ENCODE assay signal across 12 mouse cellular contexts in genomic region chr2:38485409-38485808, GRCm38 (mm10). TPM values are rescaled to one million over a fixed set of nuclear protein-coding genes. Genes with fewer than 3 reads are reported as not detected.
A peak's percentile ranks its signal among the peaks of the same experiment; 100 is the strongest.
DNase-seq lines count a peak whose midpoint lies in the region; ATAC-seq and TF ChIP-seq lines count a peak whose summit lies in the region.
"Had no signal": no experiment of that assay in that cellular context is flagged by ENCODE, and none has a peak within 500 bp of the region (broad histone marks: within the 10 kb centered on the region; RNA-seq: fewer than 3 reads in every experiment).

No protein-coding gene starts in this region.

- WGBS in heart, postnatal 0 days: 79% methylated on average over 3 of the region's 3 CpGs
- 88% methylated on average over 3 of the region's 3 CpGs for WGBS in midbrain, embryonic 11.5 days
- WGBS in midbrain, embryonic 14.5 days: 86% methylated on average over 3 of the region's 3 CpGs
- WGBS in liver, embryonic 13.5 days (ENCODE audit: insufficient replicate concordance): 46% methylated on average over 3 of the region's 3 CpGs

- no peak overlapping the region for H3K9ac ChIP-seq in heart, postnatal 0 days (replicated peaks; ENCODE audit: low read depth, low read length)
- H3K9ac ChIP-seq in midbrain, embryonic 11.5 days (ENCODE audit: low read length): no peak overlapping the region
- H3K9ac ChIP-seq in midbrain, embryonic 14.5 days (replicated peaks; ENCODE audit: low read length): no peak overlapping the region
- no peak overlapping the region for H3K9ac ChIP-seq in liver, embryonic 13.5 days
- H3K9ac ChIP-seq: hindbrain, embryonic 13.5 days; limb, embryonic 15.5 days; midbrain, embryonic 12.5 days had no signal

- no peak for ATAC-seq in heart, postnatal 0 days (ENCODE audit: insufficient read depth, low read depth)
- ATAC-seq in midbrain, embryonic 11.5 days (ENCODE audit: low FRiP score): no peak
- ATAC-seq in midbrain, embryonic 14.5 days (ENCODE audit: low FRiP score, low TSS enrichment): no peak
- ATAC-seq in liver, embryonic 13.5 days (ENCODE audit: low read depth): no peak; the same call in 1 of the 2 replicates

- H3K4me3 ChIP-seq in heart, postnatal 0 days (ENCODE audit: low read depth, low read length): no peak overlapping the region
- no peak overlapping the region for H3K4me3 ChIP-seq in midbrain, embryonic 11.5 days (ENCODE audit: low read depth, low read length)
- H3K4me3 ChIP-seq in midbrain, embryonic 14.5 days (replicated peaks; ENCODE audit: low read depth, low read length): no peak overlapping the region
- H3K4me3 ChIP-seq in liver, embryonic 13.5 days (replicated peaks): no peak overlapping the region
- H3K4me3 ChIP-seq: hindbrain, embryonic 13.5 days; limb, embryonic 15.5 days; midbrain, embryonic 12.5 days had no signal

- H3K4me2 ChIP-seq in heart, postnatal 0 days (ENCODE audit: low read depth, low read length): no peak overlapping the region
- H3K4me2 ChIP-seq in midbrain, embryonic 11.5 days: no peak overlapping the region
- H3K4me2 ChIP-seq in midbrain, embryonic 14.5 days (ENCODE audit: low read length): no peak overlapping the region
- 0 out of 2 replicates have a peak overlapping the region, but pooled peaks have one; percentile 18 for H3K4me2 ChIP-seq in liver, embryonic 13.5 days
- H3K4me2 ChIP-seq: hindbrain, embryonic 13.5 days; limb, embryonic 15.5 days; midbrain, embryonic 12.5 days had no signal

- peaks cover 28% of the 10 kb centered on the region for H3K4me1 ChIP-seq in heart, postnatal 0 days (ENCODE audit: control insufficient read depth, insufficient read depth)
- H3K4me1 ChIP-seq in midbrain, embryonic 11.5 days (ENCODE audit: control insufficient read depth, insufficient read depth, low read length): no peaks in the 10 kb centered on the region
- no peaks in the 10 kb centered on the region for H3K4me1 ChIP-seq in midbrain, embryonic 14.5 days (ENCODE audit: control insufficient read depth, insufficient read depth, low read length)
- H3K4me1 ChIP-seq in liver, embryonic 13.5 days (replicated peaks): peaks cover 37% of the 10 kb centered on the region
- H3K4me1 ChIP-seq: midbrain, embryonic 12.5 days had no signal

- no peaks in the 10 kb centered on the region for H3K27me3 ChIP-seq in heart, postnatal 0 days (ENCODE audit: control insufficient read depth, insufficient read depth, low read length)
- H3K27me3 ChIP-seq in midbrain, embryonic 11.5 days (ENCODE audit: control insufficient read depth, insufficient read depth, low read length): no peaks in the 10 kb centered on the region
- H3K27me3 ChIP-seq in midbrain, embryonic 14.5 days (ENCODE audit: control insufficient read depth, insufficient read depth, low read length): no peaks in the 10 kb centered on the region
- H3K27me3 ChIP-seq in liver, embryonic 13.5 days: no peaks in the 10 kb centered on the region
- H3K27me3 ChIP-seq: CH12.LX; hindbrain, embryonic 13.5 days; limb, embryonic 15.5 days; midbrain, embryonic 12.5 days had no signal

- DNase-seq in heart, postnatal 0 days (ENCODE audit: low spot score): no peak
- DNase-seq in heart, adult 18-20 months: no peak
- peak; percentile 61 for DNase-seq in midbrain, embryonic 11.5 days (ENCODE audit: low spot score, missing footprints)
- DNase-seq in midbrain, embryonic 14.5 days: no peak
- no peak for DNase-seq in liver, embryonic 13.5 days
- no peak for DNase-seq in frontal cortex, postnatal 36 days (ENCODE audit: low spot score in 2 of 2)
- DNase-seq in right cerebral cortex, adult 2 months (ENCODE audit: low spot score in 2 of 2): no peak
- DNase-seq: thymus, adult 2 months had no signal

- peak overlapping the region; percentile 66; the same call in 1 of the 2 replicates for H3K27ac ChIP-seq in heart, postnatal 0 days (ENCODE audit: low read depth)
- no peak overlapping the region for H3K27ac ChIP-seq in midbrain, embryonic 11.5 days (ENCODE audit: low read depth, low read length)
- H3K27ac ChIP-seq in midbrain, embryonic 14.5 days (replicated peaks; ENCODE audit: low read depth, low read length): no peak overlapping the region
- peak overlapping the region; percentile 64 for H3K27ac ChIP-seq in liver, embryonic 13.5 days
- H3K27ac ChIP-seq: midbrain, embryonic 12.5 days had no signal

- H3K36me3 ChIP-seq in heart, postnatal 0 days (replicated peaks; ENCODE audit: control insufficient read depth, insufficient read depth, low read length): no peaks in the 10 kb centered on the region
- no peaks in the 10 kb centered on the region for H3K36me3 ChIP-seq in midbrain, embryonic 11.5 days (ENCODE audit: control insufficient read depth, insufficient read depth, low read length)
- H3K36me3 ChIP-seq in midbrain, embryonic 14.5 days (ENCODE audit: control insufficient read depth, insufficient read depth, low read length): no peaks in the 10 kb centered on the region
- no peaks in the 10 kb centered on the region for H3K36me3 ChIP-seq in liver, embryonic 13.5 days
- H3K36me3 ChIP-seq: hindbrain, embryonic 13.5 days; limb, embryonic 15.5 days; midbrain, embryonic 12.5 days had no signal

- TF ChIP-seq CTCF in heart, postnatal 0 days (IDR thresholded peaks at IDR 0.05; ENCODE audit: low read depth): no peak

- no peak for TF ChIP-seq EP300 in heart, postnatal 0 days (IDR thresholded peaks at IDR 0.05; ENCODE audit: low read depth)

- H3K9me3 ChIP-seq in heart, postnatal 0 days (replicated peaks; ENCODE audit: control insufficient read depth, low read length): no peaks in the 10 kb centered on the region
- H3K9me3 ChIP-seq in midbrain, embryonic 11.5 days (ENCODE audit: control insufficient read depth, low read length): no peaks in the 10 kb centered on the region
- 0 out of 2 replicates have a peak, but pooled peaks cover 3% of the 10 kb centered on the region for H3K9me3 ChIP-seq in midbrain, embryonic 14.5 days (ENCODE audit: control insufficient read depth, low read length)
- no peaks in the 10 kb centered on the region for H3K9me3 ChIP-seq in liver, embryonic 13.5 days (replicated peaks)
- H3K9me3 ChIP-seq: hindbrain, embryonic 13.5 days; limb, embryonic 15.5 days; midbrain, embryonic 12.5 days had no signal

RNA-seq across cellular contexts. Expression of gene Nek6, which starts 26.0 kb away (rescaled TPM):
- 12.3 and 18.1 TPM in 2 replicates for total RNA-seq in heart, postnatal 0 days (2014; rRNA removed; ENCODE audit: low replicate concordance)
- polyA plus RNA-seq in heart, postnatal 0 days (2015; fragmentation: Nextera tagmentation; extraction: Ambion mirVana): 25.5 and 26.5 TPM in 2 replicates
- total RNA-seq in heart, adult 18-20 months (2021): 1 to 10 TPM; 2.6 to 4.7 TPM
- polyA plus RNA-seq in midbrain, embryonic 11.5 days (2014; fragmentation: Nextera tagmentation; extraction: Ambion mirVana): 87.3 and 92.3 TPM in 2 replicates
- 59.8 and 62.3 TPM in 2 replicates for polyA plus RNA-seq in midbrain, embryonic 14.5 days (2014; fragmentation: Nextera tagmentation; extraction: Ambion mirVana)
- polyA plus RNA-seq in liver, embryonic 13.5 days (2015; fragmentation: Nextera tagmentation; extraction: Ambion mirVana): 29.9 and 38.3 TPM in 2 replicates

Comparison
In these comparisons a context has a peak if more than half of its experiments do, and no peak if none do; other contexts are left out.
1. H3K27ac ChIP-seq: peak in heart, postnatal 0 days (single experiment) and liver, embryonic 13.5 days (single experiment); none in midbrain, embryonic 11.5 days (single experiment) and midbrain, embryonic 14.5 days (single experiment).